Comparison of ENCODE assay signal across 16 mouse cellular contexts in genomic region chr10:26949667-26950066, GRCm38 (mm10).
DNase-seq lines count a peak whose midpoint lies in the region; ATAC-seq and TF ChIP-seq lines count a peak whose summit lies in the region.
"Had no signal": no experiment of that assay in that cellular context is flagged by ENCODE, and none has a peak within 500 bp of the region (broad histone marks: within the 10 kb centered on the region; RNA-seq: fewer than 3 reads in every experiment).

No protein-coding gene starts in this region.

- 75% methylated on average over 8 of the region's 8 CpGs for WGBS in hindbrain, postnatal 0 days
- WGBS in hindbrain, embryonic 12.5 days, result 75% methylated on average over 8 of the region's 8 CpGs

- no peak for ATAC-seq in hindbrain, postnatal 0 days
- no peak for ATAC-seq in hindbrain, embryonic 12.5 days (ENCODE audit: low FRiP score)
- ATAC-seq in megakaryocyte progenitor cell, adult 5-6 weeks (replicated peaks; ENCODE audit: poor library complexity), result peak; percentile 63
- ATAC-seq in monocyte, adult 5-6 weeks (replicated peaks; ENCODE audit: insufficient number of reproducible peaks, low FRiP score, low TSS enrichment, poor library complexity, severe bottlenecking), result no peak
- ATAC-seq: activated CD4-positive, CD25-positive, alpha-beta regulatory T cell, adult 4 months; hindbrain, embryonic 16.5 days had no signal

- H3K27ac ChIP-seq in hindbrain, postnatal 0 days, result no peak overlapping the region
- no peak overlapping the region for H3K27ac ChIP-seq in hindbrain, embryonic 12.5 days
- no peak overlapping the region for H3K27ac ChIP-seq in cortical plate, adult 2 months (ENCODE audit: insufficient read depth, low read length)
- H3K27ac ChIP-seq: forebrain, embryonic 12.5 days; limb, embryonic 13.5 days; neural tube, embryonic 15.5 days had no signal

- DNase-seq in hindbrain, postnatal 0 days (ENCODE audit: low spot score), result peak; percentile 3
- peak; percentile 26 for DNase-seq in MEL-GATA-1-ER (ENCODE audit: extremely low read depth, low read depth)
- no peak for DNase-seq in T-cell, adult 2 months (ENCODE audit: low spot score)
- DNase-seq: cerebellum, adult 8-10 months; layer of hippocampus, adult 9-11 months; right cerebral cortex, adult 18-20 months; thymus, postnatal 14 days had no signal

- H3K4me2 ChIP-seq in hindbrain, postnatal 0 days (ENCODE audit: low read depth, low read length), result no peak overlapping the region
- no peak overlapping the region for H3K4me2 ChIP-seq in hindbrain, embryonic 12.5 days (replicated peaks)
- H3K4me2 ChIP-seq: forebrain, embryonic 12.5 days; limb, embryonic 13.5 days; neural tube, embryonic 15.5 days had no signal

- no peak overlapping the region for H3K9ac ChIP-seq in hindbrain, postnatal 0 days (replicated peaks; ENCODE audit: low read length)
- no peak overlapping the region for H3K9ac ChIP-seq in hindbrain, embryonic 12.5 days
- H3K9ac ChIP-seq: forebrain, embryonic 12.5 days; limb, embryonic 13.5 days; neural tube, embryonic 15.5 days had no signal

- no peak overlapping the region for H3K4me3 ChIP-seq in hindbrain, postnatal 0 days (ENCODE audit: low read length)
- no peak overlapping the region for H3K4me3 ChIP-seq in hindbrain, embryonic 12.5 days
- no peak overlapping the region for H3K4me3 ChIP-seq in cortical plate, adult 2 months (ENCODE audit: insufficient read depth, low read length)
- H3K4me3 ChIP-seq: forebrain, embryonic 12.5 days; limb, embryonic 13.5 days; neural tube, embryonic 15.5 days had no signal

- no peaks in the 10 kb centered on the region for H3K27me3 ChIP-seq in hindbrain, postnatal 0 days (ENCODE audit: insufficient read depth, low read length)
- H3K27me3 ChIP-seq in hindbrain, embryonic 12.5 days, result no peaks in the 10 kb centered on the region
- H3K27me3 ChIP-seq: forebrain, embryonic 12.5 days; limb, embryonic 13.5 days; neural tube, embryonic 15.5 days had no signal

- H3K9me3 ChIP-seq in hindbrain, postnatal 0 days (ENCODE audit: low read length), result no peaks in the 10 kb centered on the region
- no peaks in the 10 kb centered on the region for H3K9me3 ChIP-seq in hindbrain, embryonic 12.5 days (replicated peaks)
- H3K9me3 ChIP-seq: forebrain, embryonic 12.5 days; limb, embryonic 13.5 days; neural tube, embryonic 15.5 days had no signal

- TF ChIP-seq CTCF in hindbrain, postnatal 0 days (IDR thresholded peaks at IDR 0.05; ENCODE audit: low read depth), result no peak
- 0 out of 2 replicates have a peak, but pooled peaks have one; percentile 2 for TF ChIP-seq CTCF in cortical plate, adult 2 months (IDR thresholded peaks at IDR 0.05; ENCODE audit: extremely low read depth, insufficient read depth, low read length)

- TF ChIP-seq POLR2A in cortical plate, adult 2 months (IDR thresholded peaks at IDR 0.05; ENCODE audit: extremely low read depth, insufficient read depth, low read length), result no peak

- H3K4me1 ChIP-seq in hindbrain, postnatal 0 days (ENCODE audit: insufficient read depth, low read length), result no peaks in the 10 kb centered on the region
- H3K4me1 ChIP-seq in hindbrain, embryonic 12.5 days, result no peaks in the 10 kb centered on the region
- H3K4me1 ChIP-seq in cortical plate, adult 2 months (ENCODE audit: control insufficient read depth, insufficient read depth, low read length), result no peaks in the 10 kb centered on the region
- H3K4me1 ChIP-seq: forebrain, embryonic 12.5 days; limb, embryonic 13.5 days; neural tube, embryonic 15.5 days had no signal

- no peaks in the 10 kb centered on the region for H3K36me3 ChIP-seq in hindbrain, postnatal 0 days (ENCODE audit: insufficient read depth, low read length)
- H3K36me3 ChIP-seq in hindbrain, embryonic 12.5 days, result no peaks in the 10 kb centered on the region
- H3K36me3 ChIP-seq: forebrain, embryonic 12.5 days; limb, embryonic 13.5 days; neural tube, embryonic 15.5 days had no signal
